Mouse (Mus musculus) cerebellum, postnatal 4 days (tissue): Measurements from ENCODE around the gene Chd9.

ENCODE experiments used
- DNase-seq, 2 experiments: peaks; one replicate each; pipeline ENCODE4 v3.0.0; 2022; ENCODE audit warnings: low spot score in 2 of 2, mixed read lengths in 1 of 2

Chd9 gene

DNA sequence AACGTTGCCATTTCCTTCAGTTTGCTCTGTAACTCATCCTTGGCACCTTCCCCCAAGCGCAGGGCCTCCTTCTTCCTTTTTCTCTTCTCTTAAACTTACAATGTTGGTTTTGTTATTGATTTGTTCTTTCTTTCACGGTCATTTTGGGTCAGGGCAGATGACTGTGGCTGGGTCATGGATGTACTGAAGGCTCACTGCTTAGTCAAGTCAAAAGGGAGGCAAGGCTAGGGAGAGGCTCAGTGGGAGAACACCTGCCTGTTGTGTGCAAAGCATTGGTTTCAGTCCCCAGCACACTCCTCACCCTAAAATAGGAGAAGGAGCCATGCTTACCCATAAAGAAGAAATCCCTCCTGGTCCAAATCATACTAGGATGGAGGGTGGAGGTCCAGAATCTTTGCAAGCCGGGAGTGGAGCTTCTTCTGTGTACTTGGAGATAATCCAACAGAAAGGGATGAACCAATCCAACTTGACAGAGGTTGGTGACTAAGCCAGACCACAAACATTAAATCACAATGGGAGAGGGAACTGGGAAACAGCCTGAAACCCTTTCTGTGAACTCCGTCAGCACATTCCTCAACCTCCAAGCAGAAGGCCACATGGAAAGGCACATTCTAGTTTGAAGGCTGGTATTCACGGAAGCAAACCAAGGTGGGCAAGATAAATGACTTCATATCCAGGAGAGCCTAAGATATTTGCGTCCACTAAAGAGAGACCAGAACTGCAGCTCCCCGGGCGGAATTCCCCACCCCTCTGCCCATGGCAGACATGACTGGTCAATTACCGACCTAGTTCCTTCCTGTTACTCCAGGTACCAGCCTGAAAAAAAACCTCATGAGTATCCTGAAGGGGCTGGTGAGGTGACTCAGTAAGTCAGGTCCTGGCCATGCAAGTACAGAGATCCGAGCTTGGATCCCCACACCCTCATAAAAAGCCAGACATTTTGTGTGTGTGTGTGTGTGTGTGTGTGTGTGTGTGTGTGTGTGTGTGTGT, 11.9 kb downstream of the Chd9 start:
- DNase-seq = no peak

DNA sequence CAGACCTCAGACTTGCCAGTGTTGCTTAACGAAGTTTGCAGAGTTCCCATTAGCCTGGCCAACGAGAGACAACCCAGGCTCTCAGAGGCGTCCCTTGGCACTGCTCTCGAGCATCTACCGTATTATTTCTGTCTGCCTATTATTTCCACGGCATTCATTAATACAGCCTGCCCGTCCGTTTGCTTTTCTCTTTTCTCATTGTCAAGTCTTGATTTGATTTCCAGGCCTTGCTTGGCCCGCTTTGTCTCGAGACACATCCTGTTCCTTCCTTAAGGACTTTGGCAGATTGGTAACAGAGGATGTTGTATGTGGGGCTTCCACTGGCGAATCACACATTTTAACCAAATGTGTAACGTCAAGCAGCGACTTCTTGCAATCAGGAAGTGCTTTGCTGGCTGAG, 13.2 kb downstream of the Chd9 start:
- no peak for DNase-seq

GRCm38 (mm10) chr8:90843127-90843526, 15.0 kb downstream of the Chd9 start:
- no peak for DNase-seq

DNA sequence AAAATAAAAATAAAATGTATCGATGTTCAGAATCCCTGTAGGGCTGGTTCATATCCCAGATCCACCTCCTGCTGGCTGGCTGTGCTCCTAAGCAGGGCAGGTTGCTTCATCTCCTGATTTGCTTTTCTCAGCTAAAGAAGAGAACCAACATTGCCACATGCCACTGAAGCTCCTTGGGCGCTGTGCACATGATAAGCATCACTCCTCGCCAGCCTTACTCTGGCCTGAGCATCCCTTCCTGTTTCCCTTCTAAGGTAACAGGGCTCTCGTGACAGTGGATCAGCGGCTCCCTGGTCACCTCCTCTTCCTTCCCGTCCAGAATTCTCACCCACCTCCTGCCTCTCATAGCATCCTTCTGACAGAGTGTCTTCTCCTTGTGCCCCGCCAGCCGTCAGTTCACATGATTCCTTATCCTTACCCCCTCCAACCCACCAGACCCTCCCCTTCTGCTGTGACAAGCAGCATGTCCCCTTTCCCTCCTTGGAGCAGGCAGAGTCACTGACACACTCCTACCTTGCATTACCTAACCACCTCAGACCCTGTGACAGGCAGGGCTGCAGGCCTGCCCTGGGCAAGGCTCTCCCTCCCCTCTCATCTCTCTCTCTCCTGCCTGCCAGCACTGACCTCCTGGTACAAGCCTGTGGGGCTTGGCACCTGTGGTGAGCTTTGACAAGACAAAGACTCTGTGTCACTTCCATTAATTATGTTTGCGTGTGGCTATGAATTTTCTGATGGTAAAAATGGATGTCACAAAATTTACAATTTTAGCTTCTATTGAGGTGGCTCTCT, 16.2 kb downstream of the Chd9 start:
- DNase-seq = no peak

GRCm38 (mm10) chr8:90847980-90848379, 19.8 kb downstream of the Chd9 start:
- DNase-seq = no peak

- no peak for DNase-seq
Observed at GRCm38 (mm10) chr8:90849462-90850050, 21.4 kb downstream of the Chd9 start.

GRCm38 (mm10) chr8:90851544-90851943, 23.4 kb downstream of the Chd9 start:
- DNase-seq = no peak

DNA sequence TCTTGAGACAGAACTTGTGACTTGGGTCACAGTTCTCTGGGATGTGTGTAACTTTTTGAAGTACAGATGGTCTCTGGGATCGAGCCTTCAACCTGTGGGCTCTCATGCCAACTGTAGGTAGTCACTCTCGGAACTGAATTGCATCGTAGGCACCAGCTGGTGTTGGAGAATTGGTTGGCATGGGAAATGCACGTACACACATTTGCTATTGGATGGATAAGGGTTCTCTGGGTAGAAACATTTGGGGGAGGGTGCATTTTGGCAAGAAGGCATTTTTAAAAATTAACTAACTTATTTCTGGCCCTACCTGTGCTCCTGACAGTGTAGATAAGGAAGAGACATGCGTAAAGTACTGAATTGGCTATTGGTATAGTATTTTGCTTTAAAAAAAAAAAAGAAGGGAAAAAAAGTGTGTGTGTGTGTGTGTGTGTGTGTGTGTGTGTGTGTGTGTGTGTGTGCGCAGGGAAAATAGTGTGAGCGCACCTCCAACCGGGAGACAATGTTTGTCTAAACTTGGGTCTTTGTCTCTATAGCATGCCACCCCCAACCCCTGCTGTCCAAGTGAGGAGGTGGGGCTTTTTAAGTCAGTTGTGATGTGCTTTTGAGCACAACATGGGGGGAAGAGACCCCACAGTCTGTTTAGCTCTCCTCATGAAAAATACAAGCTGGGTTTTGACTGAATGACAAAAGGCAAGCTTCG, 26.0 kb downstream of the Chd9 start:
- no peak for DNase-seq

GRCm38 (mm10) chr8:90854671-90855161, 26.6 kb downstream of the Chd9 start:
- DNase-seq = peak in 1 of 2 experiments; percentile 46

GRCm38 (mm10) chr8:90856171-90856570, 28.0 kb downstream of the Chd9 start:
- no peak for DNase-seq

DNA sequence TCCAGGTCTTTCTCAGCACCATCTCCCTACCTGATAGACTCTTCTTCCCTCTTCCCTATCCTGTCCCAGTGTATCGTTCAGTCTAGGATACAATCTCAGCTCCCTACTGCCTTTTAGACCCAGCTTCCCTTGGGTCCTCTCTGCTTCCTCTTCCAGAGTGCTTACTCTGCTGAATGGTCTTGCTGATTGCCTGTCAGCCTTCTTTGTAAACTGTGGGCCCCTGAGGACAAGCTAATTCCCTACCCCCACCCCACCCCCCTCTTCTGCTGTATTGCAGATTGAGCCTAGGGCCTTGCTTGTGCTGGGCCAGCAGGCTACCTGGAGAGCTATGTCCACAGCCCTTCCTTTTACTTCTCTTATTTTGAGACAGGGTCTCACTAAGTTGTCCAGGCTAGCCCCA, 28.8 kb downstream of the Chd9 start:
- DNase-seq = no peak

DNA sequence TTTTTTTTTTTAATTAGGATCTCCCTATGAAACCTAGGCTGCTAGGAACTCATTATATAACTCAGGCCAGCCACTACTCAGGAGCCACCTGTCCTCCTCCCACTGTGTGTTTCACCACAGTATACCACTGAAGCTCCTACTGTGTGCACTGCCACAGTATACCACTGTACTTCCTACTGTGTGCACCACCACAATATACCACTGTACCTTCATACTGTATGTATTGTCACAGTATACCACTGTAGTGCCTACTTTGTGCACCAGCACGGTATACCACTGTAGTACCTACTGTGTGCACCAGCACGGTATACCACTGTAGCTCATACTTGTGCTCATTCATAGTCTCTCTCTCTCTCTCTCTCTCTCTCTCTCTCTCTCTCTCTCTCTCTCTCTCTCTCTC, 29.9 kb downstream of the Chd9 start:
- no peak for DNase-seq

DNA sequence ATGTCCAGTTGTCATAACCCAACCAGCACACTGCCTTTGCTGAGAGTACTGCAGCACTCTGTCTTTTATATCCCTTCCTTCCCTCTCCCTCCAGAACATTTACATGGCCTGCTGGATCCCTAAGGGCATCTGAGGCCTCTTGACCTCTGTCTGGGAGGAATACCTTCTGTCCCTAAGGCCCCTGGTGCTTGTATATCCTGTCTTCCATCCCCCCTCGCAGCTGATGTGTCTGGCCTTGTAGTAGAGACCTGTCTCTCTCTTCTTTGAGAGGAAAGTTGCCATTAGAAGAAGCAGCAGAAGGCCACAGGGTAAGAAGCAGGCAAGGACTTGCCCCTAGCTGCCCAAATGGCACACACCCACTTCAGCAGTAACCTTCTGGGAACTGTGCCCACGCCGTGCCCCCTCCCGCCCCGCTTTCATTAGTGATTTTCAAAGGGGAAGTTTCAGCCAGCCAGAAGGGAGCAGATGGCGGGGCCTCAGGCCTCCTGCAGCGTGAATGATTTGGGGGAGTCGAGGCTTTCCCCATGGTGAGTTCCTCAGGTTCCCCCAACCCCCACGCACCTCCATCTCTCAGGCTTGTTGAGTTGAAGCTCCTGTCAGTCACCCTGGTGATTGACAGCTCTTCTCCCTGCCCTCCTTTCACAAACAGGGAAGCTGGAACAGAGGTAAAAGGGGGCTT, 33.3 kb downstream of the Chd9 start:
- peak; percentile 42 to 74 for DNase-seq

DNA sequence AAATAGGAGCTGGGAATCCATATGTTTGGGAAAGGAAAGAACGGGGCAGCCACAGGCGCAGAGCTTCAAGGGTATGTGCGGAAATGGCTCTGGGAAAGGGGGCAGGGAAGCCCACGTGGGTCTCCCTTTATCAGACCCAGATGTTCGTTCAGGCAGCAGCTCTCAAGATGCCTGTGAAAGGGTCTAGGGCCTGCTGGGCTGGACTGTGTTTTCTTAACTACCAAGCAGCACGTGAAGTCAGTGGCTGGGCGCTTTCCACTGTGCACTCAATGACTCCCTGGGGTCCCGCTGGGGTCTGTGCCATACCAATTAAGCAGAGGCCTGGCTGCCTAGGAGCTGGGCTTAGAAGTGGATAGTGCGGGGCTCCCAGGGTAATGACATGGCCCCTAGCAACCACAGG, 33.9 kb downstream of the Chd9 start:
- DNase-seq = peak; percentile 41 to 71

DNA sequence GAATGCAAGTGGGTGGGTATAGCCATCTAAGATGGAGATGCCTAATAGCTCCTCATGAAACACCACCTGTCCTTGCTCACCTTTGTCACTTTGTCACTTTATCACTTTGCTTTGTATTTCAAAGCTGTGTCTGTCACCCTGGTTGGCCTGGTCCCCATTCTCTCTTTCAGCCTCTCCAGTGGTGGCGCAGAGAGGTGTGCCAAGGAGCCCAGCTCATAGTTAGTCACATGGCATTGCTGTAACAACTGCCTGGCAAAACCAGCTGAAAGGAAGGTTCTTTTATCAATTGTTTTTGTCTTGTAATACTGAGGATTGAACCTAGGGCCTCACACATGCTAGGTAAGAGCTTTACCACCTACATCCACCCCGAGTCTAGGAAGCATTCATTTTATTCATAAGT, 38.9 kb downstream of the Chd9 start:
- no peak for DNase-seq

- DNase-seq = no peak
Observed at GRCm38 (mm10) chr8:90867911-90868310, 39.8 kb downstream of the Chd9 start.

GRCm38 (mm10) chr8:90868334-90868733, 40.2 kb downstream of the Chd9 start:
- no peak for DNase-seq

DNA sequence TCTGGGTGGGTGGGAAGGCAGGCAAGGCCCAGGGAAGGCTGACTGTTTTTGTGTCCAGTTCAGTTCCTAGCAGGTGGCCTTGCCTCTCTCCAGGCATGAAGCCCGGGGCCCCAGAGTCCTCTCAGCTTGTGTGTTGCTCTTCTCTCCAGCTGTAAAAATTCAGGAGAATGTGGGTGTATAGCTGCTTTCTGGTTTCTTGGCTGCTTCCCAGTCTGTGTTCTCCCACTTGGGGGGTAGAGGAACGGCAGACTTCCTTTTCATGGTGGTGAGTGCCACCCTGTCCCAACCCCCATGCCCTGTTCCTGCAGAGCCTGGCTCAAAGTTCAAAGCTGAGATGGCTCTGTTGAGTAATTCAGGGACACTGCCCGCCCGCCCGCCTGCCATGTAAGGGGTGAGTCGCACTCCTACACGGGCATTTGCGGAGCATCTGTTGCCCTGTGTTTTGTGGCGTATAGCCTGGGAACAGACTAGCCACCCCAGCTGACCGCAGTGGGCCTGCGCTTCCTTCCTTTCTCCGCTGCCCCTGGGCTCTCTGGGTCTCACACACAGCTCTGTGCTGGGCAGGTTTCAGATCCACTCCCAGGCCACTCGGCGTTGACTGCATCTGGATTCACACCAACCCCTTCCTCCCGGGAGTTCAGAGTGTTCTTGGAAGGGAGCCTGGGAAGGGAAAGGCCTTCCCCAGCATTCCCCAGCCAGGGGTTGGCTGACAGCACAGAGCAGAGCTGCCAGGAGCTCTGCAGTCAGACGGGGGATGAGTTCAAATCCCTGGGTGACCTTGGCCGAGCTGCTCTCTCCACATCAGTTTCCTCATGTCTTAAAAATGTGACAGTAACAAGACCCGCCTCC, 41.1 kb downstream of the Chd9 start:
- DNase-seq = peak; percentile 41 to 63

- peak; percentile 39 to 76 for DNase-seq
Observed at GRCm38 (mm10) chr8:90869920-90870777, 42.0 kb downstream of the Chd9 start.
